Mouse (Mus musculus): Measurements from ENCODE around the gene Nck2. TPM values are rescaled to one million over a fixed set of nuclear protein-coding genes. Genes with fewer than 3 reads are reported as not detected.

Gene Nck2
- polyA plus RNA-seq, 1 experiment, result 18.4 TPM

DNA sequence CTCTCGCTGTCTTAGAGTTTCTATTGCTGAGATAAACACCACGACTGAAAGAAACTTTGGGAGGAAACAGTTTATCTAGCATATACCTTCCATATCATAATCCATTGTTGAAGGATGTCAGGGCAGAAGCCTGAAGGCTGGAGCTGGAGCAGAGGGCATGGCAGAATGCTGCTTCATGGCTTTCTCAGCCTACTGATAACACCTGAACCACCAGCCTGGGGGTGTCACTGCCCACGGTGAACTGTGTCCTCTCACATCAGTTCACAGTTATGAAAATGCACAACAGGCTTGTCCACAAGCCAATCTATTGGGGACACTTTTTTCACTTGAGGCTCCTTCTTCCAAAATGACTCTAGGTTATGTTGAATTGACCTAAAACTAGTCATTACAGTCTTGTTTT, 114.0 kb downstream of the Nck2 start:
- no peak overlapping the region for H3K4me3 ChIP-seq
- no peaks in the 10 kb centered on the region for H3K27me3 ChIP-seq (ENCODE audit: control insufficient read depth, insufficient read depth, insufficient read length)
- TF ChIP-seq E2F4 (IDR thresholded peaks at IDR 0.05; ENCODE audit: insufficient read depth) (no peak), MYOD1 (IDR thresholded peaks at IDR 0.05; ENCODE audit: control insufficient read depth in 1 of 3, insufficient read length in 2 of 3, low read depth in 2 of 3) (no peak), MYOG (IDR thresholded peaks at IDR 0.05; ENCODE audit: control insufficient read depth in 1 of 3, insufficient read depth in 1 of 3, insufficient read length in 2 of 3, low read depth in 2 of 3) (no peak), MAX (IDR thresholded peaks at IDR 0.05; ENCODE audit: low read depth) (no peak), USF1 (IDR thresholded peaks at IDR 0.05; ENCODE audit: low read depth) (no peak), POLR2A (IDR thresholded peaks at IDR 0.05; ENCODE audit: insufficient read length, low read depth) (no peak), TCF12 (IDR thresholded peaks at IDR 0.05; ENCODE audit: insufficient read depth, poor library complexity, severe bottlenecking) (no peak), SRF (IDR thresholded peaks at IDR 0.05; ENCODE audit: control insufficient read depth, insufficient read length, low read depth) (no peak)
- peaks cover 4% of the 10 kb centered on the region for H3K36me3 ChIP-seq (ENCODE audit: control insufficient read depth, insufficient read depth)
- no peak overlapping the region for H3ac ChIP-seq (ENCODE audit: control insufficient read depth, insufficient read length)
- H3K79me2 ChIP-seq (ENCODE audit: control insufficient read depth, insufficient read depth), result no peaks in the 10 kb centered on the region
- H3K4me2 ChIP-seq (ENCODE audit: low read depth), result no peak overlapping the region

DNA sequence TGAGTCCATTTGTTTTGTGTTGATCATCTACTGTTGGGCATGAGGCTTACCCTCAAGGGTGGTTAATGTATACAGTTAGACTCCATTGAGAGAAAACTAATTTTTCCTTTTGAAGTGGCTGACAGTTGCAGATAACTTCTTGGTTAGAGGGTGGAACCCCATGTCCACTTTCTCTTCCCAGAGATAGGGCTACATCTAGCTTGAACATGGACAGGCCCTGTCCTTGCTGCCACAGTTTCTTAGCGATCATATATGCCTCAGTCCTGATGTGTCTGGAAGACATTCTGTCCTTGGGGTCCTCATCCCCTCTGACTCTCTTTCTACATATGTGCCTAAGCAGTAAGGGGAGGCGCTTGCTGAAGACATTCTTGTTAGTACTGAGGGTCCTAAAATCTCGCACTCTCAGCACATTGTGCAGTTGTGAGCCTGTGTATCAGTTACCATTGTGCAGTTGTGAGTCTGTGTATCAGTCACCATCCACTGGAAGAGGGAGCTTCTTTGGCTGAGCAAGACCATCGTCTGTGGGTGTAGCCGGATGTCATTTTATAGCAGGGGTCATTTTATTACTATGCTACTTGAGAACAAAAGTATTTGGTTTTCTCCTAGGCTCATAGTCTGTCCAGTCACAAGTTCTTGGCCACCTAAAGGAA, 114.8 kb downstream of the Nck2 start:
- TF ChIP-seq MYOD1 (IDR thresholded peaks at IDR 0.05; ENCODE audit: control insufficient read depth in 1 of 3, insufficient read length in 2 of 3, low read depth in 2 of 3) (no peak), USF1 (IDR thresholded peaks at IDR 0.05; ENCODE audit: low read depth) (no peak), POLR2A (IDR thresholded peaks at IDR 0.05; ENCODE audit: insufficient read length, low read depth) (no peak), TCF12 (IDR thresholded peaks at IDR 0.05; ENCODE audit: insufficient read depth, poor library complexity, severe bottlenecking) (no peak), E2F4 (IDR thresholded peaks at IDR 0.05; ENCODE audit: insufficient read depth) (no peak), REST (IDR thresholded peaks at IDR 0.05; ENCODE audit: insufficient read depth, insufficient read length) (no peak), CEBPB (IDR thresholded peaks at IDR 0.05; ENCODE audit: insufficient read depth, poor library complexity, severe bottlenecking) (no peak), MAX (IDR thresholded peaks at IDR 0.05; ENCODE audit: low read depth) (no peak), POLR2AphosphoS2 (IDR thresholded peaks at IDR 0.05; ENCODE audit: insufficient read length, low read depth) (no peak), TCF3 (IDR thresholded peaks at IDR 0.05; ENCODE audit: insufficient read length, low read depth) (no peak), MYOG (IDR thresholded peaks at IDR 0.05; ENCODE audit: control insufficient read depth in 1 of 3, insufficient read depth in 1 of 3, insufficient read length in 2 of 3, low read depth in 2 of 3) (no peak)

GRCm38 (mm10) chr1:43561085-43561484, 116.7 kb downstream of the Nck2 start:
- Histone ChIP-seq H3K4me3 (no peak overlapping the region), H3ac (ENCODE audit: control insufficient read depth, insufficient read length) (no peak overlapping the region), H3K27me3 (ENCODE audit: control insufficient read depth, insufficient read depth, insufficient read length) (no peaks in the 10 kb centered on the region), H3K79me2 (ENCODE audit: control insufficient read depth, insufficient read depth) (no peaks in the 10 kb centered on the region), H3K4me2 (ENCODE audit: low read depth) (no peak overlapping the region), H3K36me3 (ENCODE audit: control insufficient read depth, insufficient read depth) (no peaks in the 10 kb centered on the region)
- TF ChIP-seq E2F4 (IDR thresholded peaks at IDR 0.05; ENCODE audit: insufficient read depth) (no peak), TCF3 (IDR thresholded peaks at IDR 0.05; ENCODE audit: insufficient read length, low read depth) (no peak), USF1 (IDR thresholded peaks at IDR 0.05; ENCODE audit: low read depth) (no peak), MAX (IDR thresholded peaks at IDR 0.05; ENCODE audit: low read depth) (no peak), SRF (IDR thresholded peaks at IDR 0.05; ENCODE audit: control insufficient read depth, insufficient read length, low read depth) (no peak), CEBPB (IDR thresholded peaks at IDR 0.05; ENCODE audit: insufficient read depth, poor library complexity, severe bottlenecking) (no peak), MYOD1 (IDR thresholded peaks at IDR 0.05; ENCODE audit: control insufficient read depth in 1 of 3, insufficient read length in 2 of 3, low read depth in 2 of 3) (no peak), POLR2A (IDR thresholded peaks at IDR 0.05; ENCODE audit: insufficient read length, low read depth) (no peak), POLR2AphosphoS2 (IDR thresholded peaks at IDR 0.05; ENCODE audit: insufficient read length, low read depth) (no peak), REST (IDR thresholded peaks at IDR 0.05; ENCODE audit: insufficient read depth, insufficient read length) (no peak), MYOG (IDR thresholded peaks at IDR 0.05; ENCODE audit: control insufficient read depth in 1 of 3, insufficient read depth in 1 of 3, insufficient read length in 2 of 3, low read depth in 2 of 3) (no peak), TCF12 (IDR thresholded peaks at IDR 0.05; ENCODE audit: insufficient read depth, poor library complexity, severe bottlenecking) (no peak)

More for the DNA sequence above, 114.8 kb downstream of the Nck2 start:
- Histone ChIP-seq H3K4me2 (ENCODE audit: low read depth) (no peak overlapping the region), H3K36me3 (ENCODE audit: control insufficient read depth, insufficient read depth) (peaks cover 4% of the 10 kb centered on the region), H3K79me2 (ENCODE audit: control insufficient read depth, insufficient read depth) (no peaks in the 10 kb centered on the region), H3K27me3 (ENCODE audit: control insufficient read depth, insufficient read depth, insufficient read length) (no peaks in the 10 kb centered on the region), H3ac (ENCODE audit: control insufficient read depth, insufficient read length) (no peak overlapping the region), H3K4me3 (no peak overlapping the region)

DNA sequence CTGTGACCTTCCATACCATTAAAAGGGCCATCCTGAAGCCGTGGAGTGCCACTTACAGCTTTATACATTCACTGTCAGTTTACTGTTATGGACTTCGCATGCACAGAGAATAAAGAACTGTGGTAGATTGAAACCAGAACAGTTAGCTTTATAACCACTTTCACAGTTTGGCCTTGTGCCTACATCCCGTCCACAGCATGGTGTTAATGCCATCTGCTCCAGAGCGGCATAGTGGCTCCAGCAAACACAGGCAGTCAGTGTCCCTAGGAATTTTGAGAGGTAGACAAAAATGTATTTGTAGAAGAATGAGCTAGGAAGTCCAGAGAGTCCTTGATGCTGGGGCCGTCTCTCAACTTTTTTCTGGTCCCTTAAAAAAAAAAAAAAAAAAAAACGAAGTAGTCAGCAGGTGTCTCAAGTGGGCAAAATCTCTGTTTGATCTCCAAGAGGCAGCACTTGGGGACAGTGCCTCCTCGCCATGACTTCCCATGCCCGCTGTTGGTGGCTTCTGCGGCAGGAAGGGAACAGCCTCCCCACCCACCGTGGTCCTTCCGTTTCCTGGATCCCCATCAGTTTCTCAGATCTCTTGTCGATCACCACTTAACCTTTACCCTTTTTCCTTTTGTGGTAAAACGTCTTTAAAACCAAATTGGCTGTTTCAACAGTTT, 117.8 kb downstream of the Nck2 start:
- Histone ChIP-seq H3K4me3 (no peak overlapping the region), H3K4me2 (ENCODE audit: low read depth) (no peak overlapping the region), H3K79me2 (ENCODE audit: control insufficient read depth, insufficient read depth) (no peaks in the 10 kb centered on the region), H3K36me3 (ENCODE audit: control insufficient read depth, insufficient read depth) (no peaks in the 10 kb centered on the region), H3ac (ENCODE audit: control insufficient read depth, insufficient read length) (no peak overlapping the region), H3K27me3 (ENCODE audit: control insufficient read depth, insufficient read depth, insufficient read length) (no peaks in the 10 kb centered on the region)
- TF ChIP-seq TCF12 (IDR thresholded peaks at IDR 0.05; ENCODE audit: insufficient read depth, poor library complexity, severe bottlenecking) (no peak), MAX (IDR thresholded peaks at IDR 0.05; ENCODE audit: low read depth) (no peak), TCF3 (IDR thresholded peaks at IDR 0.05; ENCODE audit: insufficient read length, low read depth) (no peak), MYOG (IDR thresholded peaks at IDR 0.05; ENCODE audit: control insufficient read depth in 1 of 3, insufficient read depth in 1 of 3, insufficient read length in 2 of 3, low read depth in 2 of 3) (no peak), USF1 (IDR thresholded peaks at IDR 0.05; ENCODE audit: low read depth) (no peak), MYOD1 (IDR thresholded peaks at IDR 0.05; ENCODE audit: control insufficient read depth in 1 of 3, insufficient read length in 2 of 3, low read depth in 2 of 3) (no peak), POLR2A (IDR thresholded peaks at IDR 0.05; ENCODE audit: insufficient read length, low read depth) (no peak), CEBPB (IDR thresholded peaks at IDR 0.05; ENCODE audit: insufficient read depth, poor library complexity, severe bottlenecking) (no peak), SRF (IDR thresholded peaks at IDR 0.05; ENCODE audit: control insufficient read depth, insufficient read length, low read depth) (no peak), E2F4 (IDR thresholded peaks at IDR 0.05; ENCODE audit: insufficient read depth) (no peak), REST (IDR thresholded peaks at IDR 0.05; ENCODE audit: insufficient read depth, insufficient read length) (no peak), POLR2AphosphoS2 (IDR thresholded peaks at IDR 0.05; ENCODE audit: insufficient read length, low read depth) (no peak)

Measured in myocyte (in vitro differentiated cells).